Mouse (Mus musculus): Measurements from ENCODE around the gene Apol8. TPM values are rescaled to one million over a fixed set of nuclear protein-coding genes. Genes with fewer than 3 reads are reported as not detected.

Apol8 gene
- polyA plus RNA-seq, 1 experiment from 2014 or later: not detected

- TF ChIP-seq CTCF (IDR thresholded peaks at IDR 0.05; ENCODE audit: low read depth): no peak
- Histone ChIP-seq H3K9ac (ENCODE audit: low read depth, low read length) (no peak overlapping the region), H3K27me3 (ENCODE audit: insufficient read depth, low read length) (no peaks in the 10 kb centered on the region), H3K27ac (no peak overlapping the region), H3K4me3 (replicated peaks; ENCODE audit: low read depth, low read length) (no peak overlapping the region), H3K36me3 (ENCODE audit: insufficient read depth, low read length) (peaks cover 94% of the 10 kb centered on the region), H3K4me2 (ENCODE audit: low read length) (no peak overlapping the region), H3K9me3 (replicated peaks; ENCODE audit: low read length) (no peaks in the 10 kb centered on the region), H3K4me1 (replicated peaks; ENCODE audit: insufficient read depth, low read length) (0 out of 2 replicates have a peak, but pooled peaks cover 3% of the 10 kb centered on the region)
- ATAC-seq (replicated peaks; ENCODE audit: low FRiP score, low read depth): no peak
- no peak for DNase-seq (ENCODE audit: low spot score)
- WGBS: 71% methylated on average over 3 of the region's 3 CpGs
Observed at GRCm38 (mm10) chr15:77789186-77789585, 32.4 kb upstream of the Apol8 start.

- H3K36me3 ChIP-seq (ENCODE audit: insufficient read depth, low read length): peaks cover 96% of the 10 kb centered on the region
- DNase-seq (ENCODE audit: low spot score) (no peak), ATAC-seq (replicated peaks; ENCODE audit: low FRiP score, low read depth) (no peak)
- H3K27ac ChIP-seq: no peak overlapping the region
- no peak for TF ChIP-seq CTCF (IDR thresholded peaks at IDR 0.05; ENCODE audit: low read depth)
- H3K9ac ChIP-seq (ENCODE audit: low read depth, low read length): no peak overlapping the region
- no peaks in the 10 kb centered on the region for H3K4me1 ChIP-seq (replicated peaks; ENCODE audit: insufficient read depth, low read length)
- no peak overlapping the region for H3K4me2 ChIP-seq (ENCODE audit: low read length)
- no peaks in the 10 kb centered on the region for H3K27me3 ChIP-seq (ENCODE audit: insufficient read depth, low read length)
- H3K9me3 ChIP-seq (replicated peaks; ENCODE audit: low read length): no peaks in the 10 kb centered on the region
- no peak overlapping the region for H3K4me3 ChIP-seq (replicated peaks; ENCODE audit: low read depth, low read length)
- WGBS: 94% methylated on average over 6 of the region's 6 CpGs
Observed at GRCm38 (mm10) chr15:77788356-77788755, 31.6 kb upstream of the Apol8 start.

- DNase-seq (ENCODE audit: low spot score) (no peak), ATAC-seq (replicated peaks; ENCODE audit: low FRiP score, low read depth) (no peak)
- H3K9ac ChIP-seq (ENCODE audit: low read depth, low read length): no peak overlapping the region
- H3K4me1 ChIP-seq (replicated peaks; ENCODE audit: insufficient read depth, low read length): no peaks in the 10 kb centered on the region
- no peak for TF ChIP-seq CTCF (IDR thresholded peaks at IDR 0.05; ENCODE audit: low read depth)
- no peak overlapping the region for H3K4me3 ChIP-seq (replicated peaks; ENCODE audit: low read depth, low read length)
- H3K4me2 ChIP-seq (ENCODE audit: low read length): no peak overlapping the region
- no peak overlapping the region for H3K27ac ChIP-seq
- peaks cover 96% of the 10 kb centered on the region for H3K36me3 ChIP-seq (ENCODE audit: insufficient read depth, low read length)
- no peaks in the 10 kb centered on the region for H3K9me3 ChIP-seq (replicated peaks; ENCODE audit: low read length)
- no peaks in the 10 kb centered on the region for H3K27me3 ChIP-seq (ENCODE audit: insufficient read depth, low read length)
- WGBS: 63% methylated on average over 1 of the region's 1 CpGs
Observed at GRCm38 (mm10) chr15:77785807-77786206, 29.0 kb upstream of the Apol8 start.

GRCm38 (mm10) chr15:77784039-77784824 lies 27.4 kb upstream of the Apol8 start:
- H3K9ac ChIP-seq (ENCODE audit: low read depth, low read length): no peak overlapping the region
- H3K27ac ChIP-seq: peak overlapping the region; percentile 27; the same call in 1 of the 2 replicates
- H3K9me3 ChIP-seq (replicated peaks; ENCODE audit: low read length): no peaks in the 10 kb centered on the region
- no peaks in the 10 kb centered on the region for H3K4me1 ChIP-seq (replicated peaks; ENCODE audit: insufficient read depth, low read length)
- H3K4me3 ChIP-seq (replicated peaks; ENCODE audit: low read depth, low read length): no peak overlapping the region
- TF ChIP-seq CTCF (IDR thresholded peaks at IDR 0.05; ENCODE audit: low read depth): no peak
- 0 out of 2 replicates have a peak, but pooled peaks have one; percentile 36 for ATAC-seq (replicated peaks; ENCODE audit: low FRiP score, low read depth)
- peaks cover 97% of the 10 kb centered on the region for H3K36me3 ChIP-seq (ENCODE audit: insufficient read depth, low read length)
- DNase-seq (ENCODE audit: low spot score): peak; percentile 56
- WGBS: 45% methylated on average over 22 of the region's 22 CpGs
- H3K4me2 ChIP-seq (ENCODE audit: low read length): no peak overlapping the region
- no peaks in the 10 kb centered on the region for H3K27me3 ChIP-seq (ENCODE audit: insufficient read depth, low read length)

- DNase-seq (ENCODE audit: low spot score): peak; percentile 52
- WGBS: 84% methylated on average over 11 of the region's 11 CpGs
- no peak for ATAC-seq (replicated peaks; ENCODE audit: low FRiP score, low read depth)
Observed at GRCm38 (mm10) chr15:77782449-77783014, 25.7 kb upstream of the Apol8 start.

GRCm38 (mm10) chr15:77775186-77775963 lies 18.6 kb upstream of the Apol8 start:
- H3K27ac ChIP-seq: no peak overlapping the region
- H3K9ac ChIP-seq (ENCODE audit: low read depth, low read length): no peak overlapping the region
- H3K4me1 ChIP-seq (replicated peaks; ENCODE audit: insufficient read depth, low read length): no peaks in the 10 kb centered on the region
- 65% methylated on average over 20 of the region's 20 CpGs for WGBS
- H3K27me3 ChIP-seq (ENCODE audit: insufficient read depth, low read length): no peaks in the 10 kb centered on the region
- TF ChIP-seq CTCF (IDR thresholded peaks at IDR 0.05; ENCODE audit: low read depth): peak; percentile 98
- peak; percentile 73 for DNase-seq (ENCODE audit: low spot score)
- no peak overlapping the region for H3K4me3 ChIP-seq (replicated peaks; ENCODE audit: low read depth, low read length)
- H3K9me3 ChIP-seq (replicated peaks; ENCODE audit: low read length): no peaks in the 10 kb centered on the region
- H3K4me2 ChIP-seq (ENCODE audit: low read length): no peak overlapping the region
- H3K36me3 ChIP-seq (ENCODE audit: insufficient read depth, low read length): peaks cover 98% of the 10 kb centered on the region
- ATAC-seq (replicated peaks; ENCODE audit: low FRiP score, low read depth): peak; percentile 50; the same call in 1 of the 2 replicates

More at GRCm38 (mm10) chr15:77782449-77783014, 25.7 kb upstream of the Apol8 start:
- peaks cover 98% of the 10 kb centered on the region for H3K36me3 ChIP-seq (ENCODE audit: insufficient read depth, low read length)
- H3K9me3 ChIP-seq (replicated peaks; ENCODE audit: low read length): no peaks in the 10 kb centered on the region
- no peak overlapping the region for H3K9ac ChIP-seq (ENCODE audit: low read depth, low read length)
- H3K4me1 ChIP-seq (replicated peaks; ENCODE audit: insufficient read depth, low read length): no peaks in the 10 kb centered on the region
- no peak overlapping the region for H3K27ac ChIP-seq
- H3K4me3 ChIP-seq (replicated peaks; ENCODE audit: low read depth, low read length): no peak overlapping the region
- peak; percentile 70 for TF ChIP-seq CTCF (IDR thresholded peaks at IDR 0.05; ENCODE audit: low read depth)
- no peaks in the 10 kb centered on the region for H3K27me3 ChIP-seq (ENCODE audit: insufficient read depth, low read length)
- H3K4me2 ChIP-seq (ENCODE audit: low read length): no peak overlapping the region

Data from kidney, postnatal 0 days (tissue).